Mouse (Mus musculus): ENCODE results near the gene Apbb2.

Gene Apbb2

DNA sequence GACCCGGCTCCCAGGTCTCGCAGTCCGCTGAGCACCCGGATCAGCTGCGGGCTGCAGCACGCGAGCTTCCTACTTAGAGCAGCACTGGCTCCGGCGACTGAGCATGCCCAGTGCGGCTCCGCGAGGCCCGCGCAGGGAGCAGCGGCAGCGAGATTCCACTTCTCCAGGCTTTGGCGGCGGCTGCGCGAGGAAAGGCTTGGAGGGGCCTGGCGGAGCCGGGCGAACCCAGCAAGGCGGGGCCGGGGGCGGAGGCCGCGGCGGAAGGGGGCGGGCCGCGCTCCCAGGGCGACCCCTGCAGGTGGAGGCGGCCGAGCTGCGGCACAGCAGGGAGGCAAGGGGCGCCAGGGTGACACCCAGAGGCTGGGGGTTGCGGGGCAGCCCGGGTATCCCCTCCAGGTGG is at the start of gene Apbb2:
Gene Apbb2, minus strand, starts transcription at position 188 of the 400 bp plus-strand sequence.
- Histone ChIP-seq H3K4me3 (replicated peaks; ENCODE audit: low read length) (peak within 1 kb of the TSS; percentile 95), H3K9me3 (ENCODE audit: low read length) (peaks cover 55% of the 10 kb centered on the region), H3K4me1 (replicated peaks; ENCODE audit: low read depth, low read length) (peaks cover 20% of the 10 kb centered on the region), H3K36me3 (ENCODE audit: insufficient read depth, low read length) (peaks cover 7% of the 10 kb centered on the region; the same call in 1 of the 2 replicates), H3K27me3 (ENCODE audit: insufficient read depth, low read length) (peaks cover 12% of the 10 kb centered on the region)
- TF ChIP-seq CTCF (conservative IDR thresholded peaks at IDR 0.05; ENCODE audit: low read length) (no peak), POU5F1 (IDR thresholded peaks at IDR 0.05; ENCODE audit: borderline replicate concordance, low read length) (no peak), NANOG (IDR thresholded peaks at IDR 0.05; ENCODE audit: borderline replicate concordance, low read length) (no peak)

DNA sequence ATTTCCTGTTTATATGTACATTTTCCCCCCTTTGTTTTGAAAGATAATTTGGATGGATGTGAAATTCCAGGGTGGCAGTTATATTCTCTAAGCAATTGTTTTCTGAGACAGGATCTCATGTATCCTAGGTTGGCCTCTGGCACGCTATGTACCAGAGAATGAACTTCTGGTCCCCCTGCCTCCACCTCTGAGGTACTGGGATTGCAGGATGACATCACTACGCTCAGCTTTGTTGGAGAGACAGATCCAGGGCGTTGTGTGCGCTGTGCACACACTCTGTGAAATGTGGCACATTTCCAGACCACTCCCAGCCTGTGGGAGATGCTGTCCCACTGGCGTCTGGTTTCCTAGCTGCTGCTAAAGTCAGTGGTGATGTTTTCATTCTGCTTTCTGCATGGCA is 35.6 kb upstream of the Apbb2 start:
- Histone ChIP-seq H3K4me3 (replicated peaks; ENCODE audit: low read length) (no peak overlapping the region), H3K9me3 (ENCODE audit: low read length) (no peaks in the 10 kb centered on the region), H3K27me3 (ENCODE audit: insufficient read depth, low read length) (no peaks in the 10 kb centered on the region), H3K4me1 (replicated peaks; ENCODE audit: low read depth, low read length) (peaks cover 12% of the 10 kb centered on the region), H3K36me3 (ENCODE audit: insufficient read depth, low read length) (no peaks in the 10 kb centered on the region)
- TF ChIP-seq NANOG (IDR thresholded peaks at IDR 0.05; ENCODE audit: borderline replicate concordance, low read length) (no peak), POU5F1 (IDR thresholded peaks at IDR 0.05; ENCODE audit: borderline replicate concordance, low read length) (no peak)

DNA sequence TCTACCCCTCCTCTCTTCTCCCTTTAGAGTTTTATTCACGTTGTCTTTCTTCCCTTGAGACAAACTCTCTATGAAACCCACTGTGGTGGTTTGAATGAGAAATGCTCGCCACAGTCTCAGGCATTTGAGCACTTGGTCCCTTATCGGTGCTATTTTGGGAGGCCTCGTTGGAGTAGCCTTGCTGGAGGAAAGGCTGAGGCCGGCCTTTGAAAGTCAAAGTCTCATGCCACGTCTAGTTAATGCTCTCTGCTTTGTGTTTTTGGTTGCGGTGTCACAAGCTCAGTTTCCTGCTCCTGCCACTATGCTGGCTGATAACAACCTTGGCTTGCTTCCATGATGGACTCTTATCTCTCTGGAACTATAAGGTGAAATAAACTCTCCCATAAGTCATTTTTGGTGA is 28.9 kb upstream of the Apbb2 start:
- H3K36me3 ChIP-seq (ENCODE audit: insufficient read depth, low read length) = no peaks in the 10 kb centered on the region
- no peaks in the 10 kb centered on the region for H3K9me3 ChIP-seq (ENCODE audit: low read length)
- H3K4me1 ChIP-seq (replicated peaks; ENCODE audit: low read depth, low read length) = peaks cover 6% of the 10 kb centered on the region
- no peak overlapping the region for H3K4me3 ChIP-seq (replicated peaks; ENCODE audit: low read length)
- TF ChIP-seq CTCF (conservative IDR thresholded peaks at IDR 0.05; ENCODE audit: low read length) (no peak), POU5F1 (IDR thresholded peaks at IDR 0.05; ENCODE audit: borderline replicate concordance, low read length) (no peak), NANOG (IDR thresholded peaks at IDR 0.05; ENCODE audit: borderline replicate concordance, low read length) (no peak)
- H3K27me3 ChIP-seq (ENCODE audit: insufficient read depth, low read length) = no peaks in the 10 kb centered on the region

DNA sequence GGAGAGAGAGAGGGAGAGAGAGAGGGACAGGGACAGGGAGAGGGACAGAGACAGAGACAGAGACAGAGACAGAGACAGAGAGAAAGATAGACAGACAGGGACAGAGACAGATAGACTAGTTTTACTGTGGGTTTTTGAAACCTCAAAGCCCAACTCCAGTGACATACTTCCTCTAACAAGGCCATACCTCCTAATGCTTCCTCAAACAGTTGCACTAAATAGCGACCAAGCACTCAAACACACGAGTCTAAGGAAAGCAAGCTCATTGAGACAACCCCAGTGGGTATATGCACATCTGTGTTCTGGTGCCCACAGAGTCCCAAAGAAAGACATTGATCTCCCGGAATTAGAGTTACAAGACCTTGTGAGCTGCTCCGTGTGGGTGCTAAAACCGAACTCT is 24.7 kb upstream of the Apbb2 start:
- Histone ChIP-seq H3K4me3 (replicated peaks; ENCODE audit: low read length) (no peak overlapping the region), H3K4me1 (replicated peaks; ENCODE audit: low read depth, low read length) (no peaks in the 10 kb centered on the region), H3K9me3 (ENCODE audit: low read length) (peaks cover 6% of the 10 kb centered on the region; the same call in 1 of the 2 replicates), H3K36me3 (ENCODE audit: insufficient read depth, low read length) (no peaks in the 10 kb centered on the region), H3K27me3 (ENCODE audit: insufficient read depth, low read length) (no peaks in the 10 kb centered on the region)
- TF ChIP-seq NANOG (IDR thresholded peaks at IDR 0.05; ENCODE audit: borderline replicate concordance, low read length) (no peak), POU5F1 (IDR thresholded peaks at IDR 0.05; ENCODE audit: borderline replicate concordance, low read length) (no peak), CTCF (conservative IDR thresholded peaks at IDR 0.05; ENCODE audit: low read length) (no peak)

DNA sequence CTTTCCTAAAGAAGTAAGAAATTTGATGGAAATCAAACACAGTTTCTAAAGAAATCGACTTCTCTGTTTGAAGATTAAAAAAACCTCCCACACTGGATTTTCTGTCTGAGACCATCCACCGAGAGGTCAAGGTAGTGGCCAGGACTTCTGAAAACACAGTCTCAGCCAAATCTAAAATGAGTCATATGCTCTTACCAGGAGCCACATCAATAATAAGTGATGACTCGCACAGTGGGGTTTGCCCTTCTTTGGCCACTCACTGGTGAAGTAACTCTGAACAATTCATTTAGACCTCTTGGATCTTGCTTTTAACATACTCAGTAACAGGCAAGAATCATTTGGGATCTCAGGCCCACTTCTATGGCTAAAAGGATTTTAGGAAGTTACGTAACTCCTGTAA is 23.6 kb upstream of the Apbb2 start:
- no peak for TF ChIP-seq POU5F1 (IDR thresholded peaks at IDR 0.05; ENCODE audit: borderline replicate concordance, low read length)
- no peak for TF ChIP-seq NANOG (IDR thresholded peaks at IDR 0.05; ENCODE audit: borderline replicate concordance, low read length)
- no peak for TF ChIP-seq CTCF (conservative IDR thresholded peaks at IDR 0.05; ENCODE audit: low read length)
- Histone ChIP-seq H3K36me3 (ENCODE audit: insufficient read depth, low read length) (no peaks in the 10 kb centered on the region), H3K9me3 (ENCODE audit: low read length) (peaks cover 6% of the 10 kb centered on the region; the same call in 1 of the 2 replicates), H3K4me1 (replicated peaks; ENCODE audit: low read depth, low read length) (no peaks in the 10 kb centered on the region), H3K4me3 (replicated peaks; ENCODE audit: low read length) (no peak overlapping the region), H3K27me3 (ENCODE audit: insufficient read depth, low read length) (no peaks in the 10 kb centered on the region)

DNA sequence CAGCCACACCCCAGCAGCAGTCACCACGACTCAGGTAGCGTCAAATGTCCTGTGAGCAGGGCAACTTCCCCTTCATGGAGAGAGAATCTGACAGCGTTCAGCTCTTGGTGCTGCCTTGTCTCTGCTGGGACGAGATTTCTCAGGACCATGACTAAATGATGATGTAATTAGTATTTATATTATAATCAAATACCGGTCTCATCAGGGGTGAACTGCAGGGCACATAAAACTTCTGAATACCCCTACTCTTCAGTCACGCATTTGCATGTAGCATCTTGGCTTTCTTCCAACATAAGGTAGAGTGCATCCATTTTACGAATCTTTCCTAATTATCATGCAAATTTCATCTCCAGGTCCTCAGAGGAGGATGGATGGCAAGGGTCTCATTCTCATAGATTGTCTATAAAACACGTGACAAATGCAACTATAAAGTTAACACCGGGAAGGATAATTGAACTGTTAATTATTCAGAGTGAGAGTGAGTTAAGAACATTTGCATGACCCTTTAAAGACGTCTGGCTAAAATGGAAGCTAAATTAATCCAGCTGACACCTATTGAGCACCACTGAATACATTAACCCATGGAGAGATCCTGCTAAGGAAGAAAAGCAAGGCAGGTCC is 17.0 kb upstream of the Apbb2 start:
- no peaks in the 10 kb centered on the region for H3K9me3 ChIP-seq (ENCODE audit: low read length)
- H3K36me3 ChIP-seq (ENCODE audit: insufficient read depth, low read length) = no peaks in the 10 kb centered on the region
- no peaks in the 10 kb centered on the region for H3K4me1 ChIP-seq (replicated peaks; ENCODE audit: low read depth, low read length)
- TF ChIP-seq NANOG (IDR thresholded peaks at IDR 0.05; ENCODE audit: borderline replicate concordance, low read length) (no peak), CTCF (conservative IDR thresholded peaks at IDR 0.05; ENCODE audit: low read length) (no peak), POU5F1 (IDR thresholded peaks at IDR 0.05; ENCODE audit: borderline replicate concordance, low read length) (no peak)
- no peaks in the 10 kb centered on the region for H3K27me3 ChIP-seq (ENCODE audit: insufficient read depth, low read length)
- H3K4me3 ChIP-seq (replicated peaks; ENCODE audit: low read length) = no peak overlapping the region

DNA sequence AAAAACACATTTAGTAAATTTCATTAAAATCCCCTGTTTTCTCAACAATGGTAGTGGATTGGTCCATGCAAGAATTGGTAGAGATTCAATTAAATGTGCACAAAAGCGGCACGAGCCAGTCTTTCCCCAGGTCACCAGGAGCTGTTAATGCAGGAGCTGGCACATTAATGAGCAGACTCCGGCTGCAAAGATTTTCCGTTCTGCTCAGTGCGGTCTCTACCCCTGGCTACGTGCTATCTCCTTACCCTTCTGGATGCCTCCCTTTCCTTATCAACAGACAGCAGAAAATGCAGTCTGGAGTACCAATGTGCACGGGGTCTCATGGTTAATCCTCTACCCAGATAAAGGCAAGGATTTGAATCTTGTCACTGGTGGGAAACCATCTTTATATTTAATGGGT is 9.2 kb upstream of the Apbb2 start:
- H3K4me1 ChIP-seq (replicated peaks; ENCODE audit: low read depth, low read length) = no peaks in the 10 kb centered on the region
- H3K4me3 ChIP-seq (replicated peaks; ENCODE audit: low read length) = no peak overlapping the region
- H3K27me3 ChIP-seq (ENCODE audit: insufficient read depth, low read length) = no peaks in the 10 kb centered on the region
- no peaks in the 10 kb centered on the region for H3K36me3 ChIP-seq (ENCODE audit: insufficient read depth, low read length)
- TF ChIP-seq NANOG (IDR thresholded peaks at IDR 0.05; ENCODE audit: borderline replicate concordance, low read length) (no peak), POU5F1 (IDR thresholded peaks at IDR 0.05; ENCODE audit: borderline replicate concordance, low read length) (no peak), CTCF (conservative IDR thresholded peaks at IDR 0.05; ENCODE audit: low read length) (no peak)
- H3K9me3 ChIP-seq (ENCODE audit: low read length) = peaks cover 39% of the 10 kb centered on the region

DNA sequence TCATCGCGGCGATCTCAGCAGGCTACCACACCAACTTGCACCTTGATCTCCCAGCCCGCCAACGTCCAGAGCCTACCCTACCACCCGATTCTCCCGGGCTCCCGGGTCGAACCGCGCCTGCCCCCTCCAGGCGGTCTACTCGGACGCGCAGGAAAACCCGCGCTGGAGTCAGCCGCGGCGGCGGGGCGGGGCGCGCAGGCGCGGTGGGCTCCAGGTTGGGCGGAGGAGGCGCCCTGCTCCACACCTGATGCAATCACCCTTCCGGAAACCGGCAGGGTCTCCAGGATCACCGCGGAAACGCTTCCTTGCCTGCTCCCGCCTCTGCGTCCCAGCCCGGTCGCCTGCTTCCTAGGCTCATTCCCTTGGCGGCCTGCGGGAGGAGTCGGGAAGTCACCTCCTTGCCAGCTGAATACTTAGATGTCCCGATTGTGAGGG is 1.6 kb upstream of the Apbb2 start:
- peak overlapping the region; percentile 72 for H3K4me3 ChIP-seq (replicated peaks; ENCODE audit: low read length)
- H3K27me3 ChIP-seq (ENCODE audit: insufficient read depth, low read length) = peaks cover 12% of the 10 kb centered on the region
- peaks cover 7% of the 10 kb centered on the region; the same call in 1 of the 2 replicates for H3K36me3 ChIP-seq (ENCODE audit: insufficient read depth, low read length)
- peaks cover 20% of the 10 kb centered on the region for H3K4me1 ChIP-seq (replicated peaks; ENCODE audit: low read depth, low read length)
- no peak for TF ChIP-seq CTCF (conservative IDR thresholded peaks at IDR 0.05; ENCODE audit: low read length)
- no peak for TF ChIP-seq POU5F1 (IDR thresholded peaks at IDR 0.05; ENCODE audit: borderline replicate concordance, low read length)
- no peak for TF ChIP-seq NANOG (IDR thresholded peaks at IDR 0.05; ENCODE audit: borderline replicate concordance, low read length)
- H3K9me3 ChIP-seq (ENCODE audit: low read length) = peaks cover 68% of the 10 kb centered on the region

DNA sequence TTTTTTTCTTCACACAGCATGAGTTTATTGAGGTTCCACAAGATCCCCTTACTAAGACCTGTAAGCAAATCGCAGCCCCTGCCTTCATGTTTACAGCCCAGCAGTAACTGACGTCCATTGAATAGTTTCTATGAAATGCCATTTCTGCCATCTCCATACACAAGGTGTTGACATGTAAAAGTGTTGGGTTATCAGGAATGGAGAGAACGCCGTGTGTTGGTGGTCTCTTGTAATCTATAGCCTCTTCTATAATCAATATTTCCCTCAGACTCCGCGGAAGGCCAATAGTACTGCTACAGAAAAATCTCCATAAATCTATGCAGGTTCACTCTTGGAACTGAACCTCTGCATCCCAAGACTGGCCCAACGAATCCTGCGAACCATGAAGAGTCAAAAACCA is 1.1 kb upstream of the Apbb2 start:
- peak overlapping the region; percentile 72 for H3K4me3 ChIP-seq (replicated peaks; ENCODE audit: low read length)
- H3K27me3 ChIP-seq (ENCODE audit: insufficient read depth, low read length) = peaks cover 12% of the 10 kb centered on the region
- peaks cover 20% of the 10 kb centered on the region for H3K4me1 ChIP-seq (replicated peaks; ENCODE audit: low read depth, low read length)
- peaks cover 7% of the 10 kb centered on the region; the same call in 1 of the 2 replicates for H3K36me3 ChIP-seq (ENCODE audit: insufficient read depth, low read length)
- peaks cover 66% of the 10 kb centered on the region for H3K9me3 ChIP-seq (ENCODE audit: low read length)
- TF ChIP-seq POU5F1 (IDR thresholded peaks at IDR 0.05; ENCODE audit: borderline replicate concordance, low read length) = no peak
- TF ChIP-seq CTCF (conservative IDR thresholded peaks at IDR 0.05; ENCODE audit: low read length) = no peak
- TF ChIP-seq NANOG (IDR thresholded peaks at IDR 0.05; ENCODE audit: borderline replicate concordance, low read length) = no peak
